Mouse (Mus musculus): ENCODE measurements around the gene Exoc7.
A peak's percentile ranks its signal among the peaks of the same experiment; 100 is the strongest.

Exoc7 gene

GRCm38 (mm10) chr11:116307019-116307725 lies at the start of gene Exoc7:
Gene Exoc7 (minus strand): TSS chr11:116307233.
- no peak for DNase-seq (ENCODE audit: low spot score in 2 of 2)

- DNase-seq (ENCODE audit: low spot score in 2 of 2): no peak
These were observed 47.5 kb upstream of the Exoc7 start for GRCm38 (mm10) chr11:116354521-116354920.

GRCm38 (mm10) chr11:116353535-116353934 lies 46.5 kb upstream of the Exoc7 start:
- no peak for DNase-seq (ENCODE audit: low spot score in 2 of 2)

GRCm38 (mm10) chr11:116351294-116351693 lies 44.3 kb upstream of the Exoc7 start:
- no peak for DNase-seq (ENCODE audit: low spot score in 2 of 2)

GRCm38 (mm10) chr11:116347955-116348354 lies 40.9 kb upstream of the Exoc7 start:
- DNase-seq (ENCODE audit: low spot score in 2 of 2): no peak

GRCm38 (mm10) chr11:116347012-116347411 lies 40.0 kb upstream of the Exoc7 start:
- no peak for DNase-seq (ENCODE audit: low spot score in 2 of 2)

GRCm38 (mm10) chr11:116342069-116342791 lies 35.2 kb upstream of the Exoc7 start:
- no peak for DNase-seq (ENCODE audit: low spot score in 2 of 2)

GRCm38 (mm10) chr11:116337531-116337930 lies 30.5 kb upstream of the Exoc7 start:
- no peak for DNase-seq (ENCODE audit: low spot score in 2 of 2)

GRCm38 (mm10) chr11:116337000-116337399 lies 30.0 kb upstream of the Exoc7 start:
- DNase-seq (ENCODE audit: low spot score in 2 of 2): no peak

GRCm38 (mm10) chr11:116336393-116336792 lies 29.4 kb upstream of the Exoc7 start:
- DNase-seq (ENCODE audit: low spot score in 2 of 2): no peak

GRCm38 (mm10) chr11:116335244-116336036 lies 28.4 kb upstream of the Exoc7 start, which contains the start of gene Foxj1:
Gene Foxj1 (minus strand): TSS chr11:116335399.
- DNase-seq (ENCODE audit: low spot score in 2 of 2): peak; percentile 91 to 94

GRCm38 (mm10) chr11:116334417-116334782 lies 27.4 kb upstream of the Exoc7 start:
- no peak for DNase-seq (ENCODE audit: low spot score in 2 of 2)

GRCm38 (mm10) chr11:116333526-116334416 lies 26.7 kb upstream of the Exoc7 start:
- DNase-seq (ENCODE audit: low spot score in 2 of 2): no peak

GRCm38 (mm10) chr11:116332983-116333270 lies 25.9 kb upstream of the Exoc7 start:
- no peak for DNase-seq (ENCODE audit: low spot score in 2 of 2)

GRCm38 (mm10) chr11:116332232-116332982 lies 25.4 kb upstream of the Exoc7 start:
- DNase-seq (ENCODE audit: low spot score in 2 of 2): no peak

- DNase-seq (ENCODE audit: low spot score in 2 of 2): no peak
These were observed 23.1 kb upstream of the Exoc7 start for GRCm38 (mm10) chr11:116330211-116330518.

GRCm38 (mm10) chr11:116329314-116330210 lies 22.5 kb upstream of the Exoc7 start:
- DNase-seq (ENCODE audit: low spot score in 2 of 2): no peak

- DNase-seq (ENCODE audit: low spot score in 2 of 2): no peak
These were observed 20.1 kb upstream of the Exoc7 start for GRCm38 (mm10) chr11:116326963-116327603.
